Mouse (Mus musculus): ENCODE data around the gene Myh10. TPM values are rescaled to one million over a fixed set of nuclear protein-coding genes. Genes with fewer than 3 reads are reported as not detected.

The Myh10 gene
- polyA plus RNA-seq, 1 experiment from 2014 or later: 179 TPM

GRCm38 (mm10) chr11:68851644-68852485, 160.5 kb downstream of the Myh10 start:
- WGBS: 2% methylated on average over 13 of the region's 13 CpGs
- no peaks in the 10 kb centered on the region for H3K27me3 ChIP-seq (ENCODE audit: insufficient read depth, low read length)

GRCm38 (mm10) chr11:68852486-68852901, 161.1 kb downstream of the Myh10 start:
- peak overlapping the region; percentile 98 for H3K4me3 ChIP-seq (ENCODE audit: low read depth, low read length)

More at GRCm38 (mm10) chr11:68851644-68852485, 160.5 kb downstream of the Myh10 start:
- Histone ChIP-seq H3K9ac (peak overlapping the region; percentile 96), H3K4me1 (ENCODE audit: insufficient read depth) (peaks cover 9% of the 10 kb centered on the region), H3K4me3 (ENCODE audit: low read depth, low read length) (peak overlapping the region; percentile 98), H3K9me3 (ENCODE audit: low read depth, low read length) (no peaks in the 10 kb centered on the region), H3K36me3 (ENCODE audit: insufficient read depth) (no peaks in the 10 kb centered on the region), H3K27ac (ENCODE audit: low read depth) (peak overlapping the region; percentile 99), H3K4me2 (peak overlapping the region; percentile 84)
- no peak for TF ChIP-seq CTCF (IDR thresholded peaks at IDR 0.05; ENCODE audit: low read depth)
- no peak for DNase-seq
- no peak for ATAC-seq (ENCODE audit: insufficient read depth)

GRCm38 (mm10) chr11:68852932-68853409, 161.6 kb downstream of the Myh10 start:
- H3K27me3 ChIP-seq (ENCODE audit: insufficient read depth, low read length): no peaks in the 10 kb centered on the region
- WGBS: under 1% methylated on average over 42 of the region's 42 CpGs
- H3K4me1 ChIP-seq (ENCODE audit: insufficient read depth): peaks cover 9% of the 10 kb centered on the region
- peak overlapping the region; percentile 98 for H3K4me3 ChIP-seq (ENCODE audit: low read depth, low read length)
- H3K9ac ChIP-seq: peak overlapping the region; percentile 96
- H3K4me2 ChIP-seq: peak overlapping the region; percentile 84
- no peak for TF ChIP-seq CTCF (IDR thresholded peaks at IDR 0.05; ENCODE audit: low read depth)
- ATAC-seq (ENCODE audit: insufficient read depth): peak; percentile 100
- H3K27ac ChIP-seq (ENCODE audit: low read depth): peak overlapping the region; percentile 99
- peak; percentile 100 for DNase-seq
- no peaks in the 10 kb centered on the region for H3K9me3 ChIP-seq (ENCODE audit: low read depth, low read length)
- H3K36me3 ChIP-seq (ENCODE audit: insufficient read depth): no peaks in the 10 kb centered on the region

More at GRCm38 (mm10) chr11:68852486-68852901, 161.1 kb downstream of the Myh10 start:
- peaks cover 9% of the 10 kb centered on the region for H3K4me1 ChIP-seq (ENCODE audit: insufficient read depth)
- peak overlapping the region; percentile 99 for H3K27ac ChIP-seq (ENCODE audit: low read depth)
- peak overlapping the region; percentile 84 for H3K4me2 ChIP-seq
- H3K9ac ChIP-seq: peak overlapping the region; percentile 96
- ATAC-seq (ENCODE audit: insufficient read depth) (peak; percentile 75), DNase-seq (peak; percentile 74)
- no peaks in the 10 kb centered on the region for H3K27me3 ChIP-seq (ENCODE audit: insufficient read depth, low read length)
- WGBS: under 1% methylated on average over 36 of the region's 36 CpGs
- H3K9me3 ChIP-seq (ENCODE audit: low read depth, low read length): no peaks in the 10 kb centered on the region
- no peaks in the 10 kb centered on the region for H3K36me3 ChIP-seq (ENCODE audit: insufficient read depth)
- no peak for TF ChIP-seq CTCF (IDR thresholded peaks at IDR 0.05; ENCODE audit: low read depth)

- no peak for ATAC-seq (ENCODE audit: insufficient read depth)
- no peak for TF ChIP-seq CTCF (IDR thresholded peaks at IDR 0.05; ENCODE audit: low read depth)
- H3K4me1 ChIP-seq (ENCODE audit: insufficient read depth): peaks cover 9% of the 10 kb centered on the region
These were observed 162.4 kb downstream of the Myh10 start for GRCm38 (mm10) chr11:68853611-68854401.

GRCm38 (mm10) chr11:68854621-68855020, 163.3 kb downstream of the Myh10 start:
- no peaks in the 10 kb centered on the region for H3K27me3 ChIP-seq (ENCODE audit: insufficient read depth, low read length)
- H3K4me2 ChIP-seq: no peak overlapping the region
- ATAC-seq (ENCODE audit: insufficient read depth) (no peak), DNase-seq (no peak)
- no peak for TF ChIP-seq CTCF (IDR thresholded peaks at IDR 0.05; ENCODE audit: low read depth)
- no peaks in the 10 kb centered on the region for H3K36me3 ChIP-seq (ENCODE audit: insufficient read depth)
- 82% methylated on average over 3 of the region's 3 CpGs for WGBS
- no peak overlapping the region for H3K27ac ChIP-seq (ENCODE audit: low read depth)
- no peak overlapping the region for H3K4me3 ChIP-seq (ENCODE audit: low read depth, low read length)
- H3K4me1 ChIP-seq (ENCODE audit: insufficient read depth): peaks cover 9% of the 10 kb centered on the region
- no peaks in the 10 kb centered on the region for H3K9me3 ChIP-seq (ENCODE audit: low read depth, low read length)
- no peak overlapping the region for H3K9ac ChIP-seq

More at GRCm38 (mm10) chr11:68853611-68854401, 162.4 kb downstream of the Myh10 start:
- Histone ChIP-seq H3K27ac (ENCODE audit: low read depth) (peak overlapping the region; percentile 99), H3K27me3 (ENCODE audit: insufficient read depth, low read length) (no peaks in the 10 kb centered on the region), H3K4me2 (peak overlapping the region; percentile 84), H3K36me3 (ENCODE audit: insufficient read depth) (no peaks in the 10 kb centered on the region), H3K9ac (peak overlapping the region; percentile 96), H3K9me3 (ENCODE audit: low read depth, low read length) (no peaks in the 10 kb centered on the region), H3K4me3 (ENCODE audit: low read depth, low read length) (peak overlapping the region; percentile 98)
- peak; percentile 66 for DNase-seq
- 25% methylated on average over 14 of the region's 14 CpGs for WGBS

GRCm38 (mm10) chr11:68857329-68857728, 166.0 kb downstream of the Myh10 start:
- Histone ChIP-seq H3K36me3 (ENCODE audit: insufficient read depth) (no peaks in the 10 kb centered on the region), H3K4me1 (ENCODE audit: insufficient read depth) (peaks cover 4% of the 10 kb centered on the region; the same call in 1 of the 2 replicates), H3K27me3 (ENCODE audit: insufficient read depth, low read length) (no peaks in the 10 kb centered on the region), H3K4me2 (no peak overlapping the region), H3K9ac (no peak overlapping the region), H3K4me3 (ENCODE audit: low read depth, low read length) (no peak overlapping the region), H3K27ac (ENCODE audit: low read depth) (no peak overlapping the region), H3K9me3 (ENCODE audit: low read depth, low read length) (no peaks in the 10 kb centered on the region)
- DNase-seq: no peak
- ATAC-seq (ENCODE audit: insufficient read depth): no peak
- WGBS: 87% methylated on average over 3 of the region's 3 CpGs
- no peak for TF ChIP-seq CTCF (IDR thresholded peaks at IDR 0.05; ENCODE audit: low read depth)

Measured in lung, embryonic 14.5 days (tissue).